Mouse (Mus musculus): ENCODE results near the gene Med7.

The Med7 gene

GRCm38 (mm10) chr11:46428131-46428530 lies 8.6 kb upstream of the Med7 start:
- DNase-seq (ENCODE audit: inconsistent ontology term): peak; percentile 51

GRCm38 (mm10) chr11:46430123-46430522 lies 6.6 kb upstream of the Med7 start:
- DNase-seq (ENCODE audit: inconsistent ontology term): no peak

GRCm38 (mm10) chr11:46431129-46431528 lies 5.6 kb upstream of the Med7 start:
- peak; percentile 35 for DNase-seq (ENCODE audit: inconsistent ontology term)

- no peak for DNase-seq (ENCODE audit: inconsistent ontology term)
These were observed 1.4 kb upstream of the Med7 start for GRCm38 (mm10) chr11:46435363-46435762.

GRCm38 (mm10) chr11:46437459-46438000 lies 805 bp downstream of the Med7 start:
- DNase-seq (ENCODE audit: inconsistent ontology term): peak; percentile 19

GRCm38 (mm10) chr11:46439005-46439543 lies 2.3 kb downstream of the Med7 start:
- DNase-seq (ENCODE audit: inconsistent ontology term): no peak

GRCm38 (mm10) chr11:46441774-46442173 lies 5.0 kb downstream of the Med7 start:
- DNase-seq (ENCODE audit: inconsistent ontology term): no peak

- no peak for DNase-seq (ENCODE audit: inconsistent ontology term)
These were observed 6.4 kb downstream of the Med7 start for GRCm38 (mm10) chr11:46443152-46443551.

GRCm38 (mm10) chr11:46443979-46444378 lies 7.3 kb downstream of the Med7 start:
- DNase-seq (ENCODE audit: inconsistent ontology term): no peak

- DNase-seq (ENCODE audit: inconsistent ontology term): no peak
These were observed 9.4 kb downstream of the Med7 start for GRCm38 (mm10) chr11:46446150-46446549.

GRCm38 (mm10) chr11:46447644-46448484 lies 11.1 kb downstream of the Med7 start:
- DNase-seq (ENCODE audit: inconsistent ontology term): no peak

GRCm38 (mm10) chr11:46449461-46450080 lies 12.8 kb downstream of the Med7 start:
- DNase-seq (ENCODE audit: inconsistent ontology term): no peak

- no peak for DNase-seq (ENCODE audit: inconsistent ontology term)
These were observed 17.8 kb downstream of the Med7 start, which contains the start of gene Havcr2 for GRCm38 (mm10) chr11:46454453-46455045. Havcr2 (plus strand) TSS chr11:46454935.

GRCm38 (mm10) chr11:46459960-46460359 lies 23.2 kb downstream of the Med7 start:
- no peak for DNase-seq (ENCODE audit: inconsistent ontology term)

- DNase-seq (ENCODE audit: inconsistent ontology term): no peak
These were observed 24.6 kb downstream of the Med7 start for GRCm38 (mm10) chr11:46461362-46461761.

GRCm38 (mm10) chr11:46461931-46462330 lies 25.2 kb downstream of the Med7 start:
- no peak for DNase-seq (ENCODE audit: inconsistent ontology term)

GRCm38 (mm10) chr11:46466878-46467277 lies 30.2 kb downstream of the Med7 start:
- no peak for DNase-seq (ENCODE audit: inconsistent ontology term)

- DNase-seq (ENCODE audit: inconsistent ontology term): no peak
These were observed 37.5 kb downstream of the Med7 start for GRCm38 (mm10) chr11:46474220-46474619.

GRCm38 (mm10) chr11:46479311-46479710 lies 42.6 kb downstream of the Med7 start:
- DNase-seq (ENCODE audit: inconsistent ontology term): no peak

GRCm38 (mm10) chr11:46480517-46480916 lies 43.8 kb downstream of the Med7 start:
- no peak for DNase-seq (ENCODE audit: inconsistent ontology term)

- peak; percentile 6 for DNase-seq (ENCODE audit: inconsistent ontology term)
These were observed 51.5 kb downstream of the Med7 start for GRCm38 (mm10) chr11:46488231-46488630.

- DNase-seq (ENCODE audit: inconsistent ontology term): no peak
These were observed 51.9 kb downstream of the Med7 start for GRCm38 (mm10) chr11:46488650-46489049.
